Mouse (Mus musculus): ENCODE measurements around the gene Nwd2.

Gene Nwd2

DNA sequence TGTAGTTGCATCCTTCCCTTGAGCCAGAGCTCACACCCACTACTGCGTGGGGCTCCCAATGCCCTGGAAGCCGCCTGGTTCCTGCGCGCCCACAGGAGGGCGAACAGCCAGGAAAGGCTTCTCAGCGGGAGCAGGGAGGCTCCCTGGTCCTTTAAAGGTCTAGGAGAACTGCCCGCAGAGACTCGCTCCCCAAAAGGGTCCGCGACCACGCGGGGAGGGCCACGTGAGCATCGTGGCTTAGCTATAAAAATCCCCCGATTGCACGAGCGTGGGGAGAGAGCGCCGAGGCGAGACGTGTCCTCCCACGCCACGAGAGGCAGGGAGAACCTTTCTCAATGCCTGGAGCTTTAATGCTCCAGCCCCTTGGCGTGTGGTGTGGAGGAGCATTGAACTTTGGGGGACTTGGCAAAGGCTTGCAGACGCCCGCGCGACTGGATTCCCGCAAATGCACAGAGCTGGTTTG is at the start of gene Nwd2:
Nwd2 (plus strand) TSS at position 33 of the 463 bp plus-strand sequence.
- DNase-seq: peak; percentile 27 to 54

GRCm38 (mm10) chr5:63607447-63607846 is 41.5 kb upstream of the Nwd2 start:
- DNase-seq: no peak

GRCm38 (mm10) chr5:63616792-63617668 is 31.9 kb upstream of the Nwd2 start:
- no peak for DNase-seq

DNA sequence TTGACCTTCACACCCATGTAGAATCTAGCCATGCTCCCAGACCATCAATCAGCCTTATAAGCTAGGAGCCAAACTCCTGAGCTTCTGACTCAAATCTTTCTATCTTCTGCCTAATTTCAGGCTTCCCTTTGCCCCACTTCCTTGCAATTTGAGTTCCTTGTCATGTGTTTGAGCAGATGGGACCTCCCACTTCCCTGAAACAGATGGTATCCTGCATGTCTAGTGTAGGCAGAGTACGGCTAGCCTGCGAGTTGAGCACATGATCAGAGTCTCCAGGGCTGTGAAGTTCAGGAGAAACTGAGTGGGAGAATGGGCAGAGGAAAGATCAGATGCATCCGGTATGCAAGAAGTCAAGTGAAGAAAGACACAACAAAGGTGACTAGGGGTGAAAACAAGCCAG is 24.8 kb upstream of the Nwd2 start:
- no peak for DNase-seq

DNA sequence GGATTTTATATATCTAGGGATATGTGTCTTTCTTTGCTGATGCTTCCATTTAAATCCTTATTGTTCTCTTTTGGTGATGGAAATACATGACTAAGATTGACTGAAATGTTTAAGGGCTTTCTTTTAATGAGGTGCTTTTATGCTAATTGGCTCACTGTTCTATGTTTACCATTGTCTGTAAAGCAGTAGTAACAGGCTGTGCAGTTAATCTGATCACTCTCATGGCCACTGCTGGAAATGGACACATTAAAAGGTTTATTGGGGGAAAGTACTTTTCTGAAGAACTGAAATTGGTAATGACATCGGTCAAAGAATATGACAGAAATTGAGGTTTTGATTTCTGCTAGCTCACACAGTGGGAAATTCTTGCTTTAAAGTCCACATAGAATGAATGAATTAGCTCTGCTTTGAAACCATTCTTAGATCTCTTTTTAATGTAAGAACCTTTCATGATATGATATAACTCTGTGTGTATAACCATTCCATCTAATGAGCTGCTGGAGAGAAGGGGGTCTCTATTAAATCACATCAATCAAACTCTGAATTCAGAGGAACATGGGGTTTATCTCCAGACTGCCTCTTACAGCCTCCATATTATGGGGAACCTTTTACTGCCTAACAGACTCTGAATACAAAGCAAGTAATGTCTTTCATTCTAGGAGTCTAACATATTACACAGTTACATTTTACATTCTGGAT is 20.9 kb upstream of the Nwd2 start:
- DNase-seq: no peak

GRCm38 (mm10) chr5:63628531-63628871 is 20.4 kb upstream of the Nwd2 start:
- no peak for DNase-seq

DNA sequence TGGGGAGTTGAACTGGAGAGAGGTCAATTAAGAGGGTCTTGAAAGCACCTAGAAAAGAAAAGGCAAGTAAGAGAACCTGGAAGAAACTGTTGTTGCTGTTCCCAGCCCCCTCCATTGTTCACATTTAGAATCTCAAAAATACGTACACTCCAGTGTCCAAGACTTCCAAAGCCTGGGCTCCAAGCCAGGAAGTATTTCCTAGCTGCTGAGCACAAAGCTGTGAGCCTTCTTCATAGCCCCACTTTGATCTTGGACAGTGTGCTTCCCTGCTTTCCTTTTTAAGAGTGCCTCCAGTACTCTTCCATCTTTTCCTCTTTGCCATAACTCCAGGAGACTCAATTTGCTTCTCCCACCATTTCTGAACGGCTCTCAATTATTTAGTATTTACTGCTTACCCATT is 14.3 kb upstream of the Nwd2 start:
- peak; percentile 10 to 14 for DNase-seq

DNA sequence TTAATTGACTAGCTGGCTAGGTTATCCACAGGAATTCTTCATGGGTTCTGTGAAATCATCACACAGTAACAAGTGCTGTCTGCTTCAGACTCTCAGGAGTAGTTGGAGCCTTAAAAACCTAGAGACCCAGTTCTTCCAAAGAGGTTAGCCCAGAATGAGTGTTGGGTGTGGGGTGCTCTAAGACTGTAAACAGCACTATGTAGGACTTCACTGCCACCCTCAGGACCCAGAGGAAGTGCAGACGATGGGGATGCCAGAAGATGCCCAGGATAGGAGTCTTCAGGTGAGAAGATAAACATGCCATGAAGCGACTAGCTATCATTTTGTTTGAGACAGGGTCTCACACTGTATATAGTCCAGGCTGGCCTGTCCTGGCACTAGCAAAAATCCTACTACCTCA is 715 bp upstream of the Nwd2 start:
- DNase-seq: peak; percentile 8 to 9

DNA sequence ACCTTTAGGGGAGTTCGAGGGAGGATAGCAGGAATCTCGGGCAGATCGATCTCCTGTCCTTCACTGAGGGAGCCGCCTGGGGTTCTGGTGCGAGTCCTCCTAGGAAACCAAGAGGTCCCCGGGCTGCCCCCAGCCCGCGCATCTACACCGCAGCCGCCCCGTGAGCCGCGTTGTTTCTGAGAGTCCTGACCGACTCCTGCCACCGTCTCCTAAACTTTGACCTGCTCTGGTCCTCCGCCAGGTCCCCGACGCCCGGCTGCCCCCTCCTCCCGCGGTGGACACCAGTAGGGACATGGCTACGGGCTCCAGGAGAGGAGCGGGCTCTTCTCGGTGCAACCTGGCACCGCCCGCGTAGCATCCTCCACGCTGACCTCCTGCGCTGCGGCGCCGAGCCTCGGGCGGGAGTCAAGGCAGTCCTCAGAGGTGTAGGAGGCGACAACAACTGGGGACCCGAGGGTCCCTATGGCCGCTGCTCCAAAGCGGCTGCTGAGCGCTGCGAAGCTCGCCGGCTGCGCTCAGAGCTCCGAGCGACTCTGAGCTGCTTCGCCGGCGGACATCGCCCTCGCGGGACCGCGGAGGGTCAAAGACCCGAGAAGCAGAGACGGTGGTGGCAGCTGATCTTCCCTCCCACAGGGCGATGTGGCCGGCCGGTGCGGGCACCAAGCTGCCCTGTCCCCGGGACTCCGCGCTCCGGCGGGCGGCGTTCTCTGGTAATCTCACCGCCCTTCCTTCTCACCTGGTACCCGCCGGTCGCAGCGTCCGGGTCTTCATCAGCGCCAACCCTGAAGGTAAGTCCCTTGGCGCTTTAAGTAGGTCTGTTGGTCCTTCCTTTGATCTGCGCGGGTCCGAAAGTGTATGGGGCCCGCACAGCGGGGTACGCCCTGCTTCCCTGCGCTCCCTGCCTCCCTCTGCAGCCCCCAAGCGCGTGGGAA is 897 bp downstream of the Nwd2 start:
- peak; percentile 27 to 44 for DNase-seq

- no peak for DNase-seq
These were observed 2.9 kb downstream of the Nwd2 start for GRCm38 (mm10) chr5:63651813-63652212.

DNA sequence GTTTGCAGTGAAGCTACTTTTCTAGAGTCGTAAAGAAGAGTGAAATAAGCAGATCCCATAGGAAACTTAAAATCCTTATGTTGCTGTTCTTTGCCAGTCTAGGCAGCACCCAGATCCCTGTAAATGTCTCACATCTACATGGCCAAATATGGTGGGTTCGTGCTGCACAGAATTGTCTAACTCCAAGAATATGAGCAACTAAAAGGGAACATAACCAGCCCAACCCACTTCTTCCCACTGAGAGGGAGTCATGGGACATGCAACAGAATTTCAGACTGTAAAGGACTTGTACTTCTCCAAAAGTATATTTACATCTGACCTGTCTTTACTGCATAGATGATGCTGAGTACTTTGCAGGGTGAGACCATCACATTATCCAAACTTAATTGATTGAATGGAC is 3.8 kb downstream of the Nwd2 start:
- DNase-seq: no peak

GRCm38 (mm10) chr5:63666884-63667283 is 18.0 kb downstream of the Nwd2 start:
- no peak for DNase-seq

DNA sequence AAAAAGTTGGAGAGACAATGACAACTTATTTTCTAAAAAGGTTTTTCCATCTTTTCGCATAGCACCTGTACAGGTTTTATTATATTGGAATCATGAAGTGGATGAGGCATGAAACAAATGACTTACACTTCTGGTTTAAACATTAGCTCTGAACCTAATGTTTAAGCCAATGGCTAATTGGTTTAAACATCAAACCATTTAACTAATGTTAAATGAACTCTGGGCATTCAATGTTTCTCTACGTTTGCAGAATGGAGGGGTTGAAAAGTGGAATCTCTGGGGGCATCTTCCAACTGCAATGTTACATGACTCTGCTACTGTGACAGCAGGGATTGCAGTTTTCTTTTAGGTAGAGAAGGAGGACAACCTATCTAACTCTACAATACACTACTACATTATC is 27.0 kb downstream of the Nwd2 start:
- DNase-seq: no peak

DNA sequence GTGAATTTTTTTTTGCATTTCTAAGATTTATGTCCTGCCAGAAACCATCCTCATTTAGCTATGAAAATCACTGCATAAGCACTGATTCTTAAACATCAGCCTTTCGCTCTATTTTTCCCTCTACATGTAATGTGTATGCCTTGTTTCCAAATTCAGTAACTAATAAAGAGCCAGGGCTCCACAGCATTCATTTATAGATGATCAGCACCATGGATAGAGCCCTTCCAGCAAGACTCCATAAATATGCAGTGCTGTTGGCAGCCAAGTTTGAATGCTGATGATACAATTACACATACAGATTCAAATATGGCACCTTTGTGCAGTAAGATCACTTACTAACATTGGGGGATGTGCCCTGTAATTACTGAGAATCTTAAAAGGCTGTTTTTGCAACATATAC is 40.2 kb downstream of the Nwd2 start:
- peak in 1 of 2 experiments; percentile 8 for DNase-seq

GRCm38 (mm10) chr5:63696784-63697183 is 47.9 kb downstream of the Nwd2 start:
- no peak for DNase-seq

GRCm38 (mm10) chr5:63697196-63697595 is 48.3 kb downstream of the Nwd2 start:
- DNase-seq: no peak

DNA sequence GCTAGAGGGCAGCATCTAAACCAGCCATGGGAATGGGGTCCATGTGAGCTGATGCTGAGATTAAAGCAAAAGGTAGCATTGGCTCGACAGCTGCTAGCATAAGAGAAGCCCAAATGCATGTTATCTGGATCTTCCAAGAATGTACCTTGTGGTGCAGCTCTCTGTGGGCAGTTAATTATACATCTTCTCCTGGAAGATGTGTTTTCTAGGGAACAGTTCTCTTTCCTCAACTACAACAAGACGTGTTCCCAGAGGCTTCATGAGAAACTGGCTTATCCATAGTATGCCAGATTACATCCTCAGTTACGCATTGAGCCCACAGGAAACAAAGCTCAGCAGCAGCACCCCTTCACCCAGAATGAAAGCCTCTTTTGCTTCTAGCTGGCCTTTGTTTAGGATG is 80.1 kb downstream of the Nwd2 start:
- no peak for DNase-seq

DNA sequence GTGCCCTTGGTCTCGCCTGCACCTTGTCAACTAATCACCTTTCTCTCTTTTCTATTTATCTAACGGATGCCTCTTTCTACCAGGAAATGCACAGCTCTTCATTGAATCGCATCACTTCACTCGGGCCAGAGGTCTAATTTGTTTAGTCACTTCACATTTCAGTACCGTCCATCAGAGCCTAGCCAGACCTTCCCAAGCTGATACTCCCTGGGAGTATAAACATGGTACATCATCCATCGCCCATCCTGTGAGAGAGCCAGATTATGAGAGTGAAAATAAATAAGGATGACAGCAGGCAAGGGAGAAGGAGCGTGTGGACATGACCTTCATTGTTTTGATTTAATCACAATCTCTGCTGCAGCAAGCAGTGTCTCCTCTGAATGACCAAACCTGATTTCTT is 86.6 kb downstream of the Nwd2 start:
- DNase-seq: no peak

- no peak for DNase-seq
These were observed 94.5 kb downstream of the Nwd2 start for GRCm38 (mm10) chr5:63743426-63743825.

DNA sequence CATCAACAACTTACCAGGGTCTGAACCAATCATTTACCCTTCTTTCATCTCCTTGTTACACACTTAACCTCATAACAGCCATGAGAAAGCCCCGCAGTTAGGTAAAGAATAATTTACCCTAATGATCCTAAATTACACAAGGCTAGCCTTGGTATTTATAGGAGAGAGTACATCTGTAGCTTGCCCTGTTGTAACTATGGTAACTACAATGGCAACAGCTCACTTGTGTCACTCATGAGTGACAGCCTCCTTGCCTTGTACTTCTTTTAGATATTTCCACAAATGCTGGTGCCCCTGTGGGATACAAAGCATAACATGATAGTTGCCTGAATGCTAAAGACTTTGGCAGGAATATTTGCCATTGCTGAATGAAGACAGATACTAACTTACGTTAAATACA is 99.4 kb downstream of the Nwd2 start:
- DNase-seq: no peak

GRCm38 (mm10) chr5:63748759-63749158 is 99.9 kb downstream of the Nwd2 start:
- no peak for DNase-seq

- peak in 1 of 2 experiments; percentile 12 for DNase-seq
These were observed 106.3 kb downstream of the Nwd2 start for GRCm38 (mm10) chr5:63755092-63755761.

All from kidney, postnatal 4 days (tissue).